12 mouse cellular contexts compared by ENCODE assay signal in the genomic region with DNA sequence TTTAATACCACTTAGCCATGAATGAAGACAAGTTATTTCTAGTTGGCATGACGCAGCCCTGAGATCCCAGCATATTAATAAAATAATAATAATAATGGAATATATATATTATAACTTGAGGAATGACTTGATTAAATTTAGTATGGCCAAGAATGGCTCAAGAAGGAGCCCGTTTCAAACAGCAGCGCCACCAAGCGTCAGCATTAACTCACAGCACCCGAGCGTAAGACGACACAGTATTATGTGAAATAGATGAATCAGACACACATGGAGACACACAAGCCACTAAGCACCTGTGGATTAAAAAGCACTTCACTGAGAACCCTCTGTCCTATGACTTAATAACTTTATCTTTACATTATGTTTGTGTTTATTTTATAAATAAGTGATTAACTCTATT. TPM values are rescaled to one million over a fixed set of nuclear protein-coding genes. Genes with fewer than 3 reads are reported as not detected.
DNase-seq lines count a peak whose midpoint lies in the region; ATAC-seq and TF ChIP-seq lines count a peak whose summit lies in the region.
"Had no signal": no experiment of that assay in that cellular context is flagged by ENCODE, and none has a peak within 500 bp of the region (broad histone marks: within the 10 kb centered on the region; RNA-seq: fewer than 3 reads in every experiment).

No protein-coding gene starts in this region.

- H3K4me2 ChIP-seq in forebrain, postnatal 0 days (ENCODE audit: low read depth): no peak overlapping the region
- H3K4me2 ChIP-seq in liver, embryonic 11.5 days: no peak overlapping the region
- H3K4me2 ChIP-seq in forebrain, embryonic 13.5 days: no peak overlapping the region
- H3K4me2 ChIP-seq: embryonic facial prominence, embryonic 15.5 days; stomach, embryonic 15.5 days had no signal

- no peaks in the 10 kb centered on the region for H3K79me2 ChIP-seq in liver, adult 2 months (ENCODE audit: control insufficient read depth, insufficient read depth, low read length)

- peak; percentile 63 for DNase-seq in forebrain, postnatal 0 days
- DNase-seq in forebrain, embryonic 10.5 days (ENCODE audit: extremely low spot score, low spot score): no peak
- DNase-seq in liver, adult 2 months (ENCODE audit: extremely low read depth, low read depth, low spot score): no peak
- no peak for DNase-seq in liver, embryonic 11.5 days (ENCODE audit: low spot score)
- no peak for DNase-seq in G1E (ENCODE audit: low spot score)
- DNase-seq in heart, adult 8-10 months (ENCODE audit: low spot score): no peak

- H3K4me1 ChIP-seq in forebrain, postnatal 0 days (ENCODE audit: insufficient read depth): no peaks in the 10 kb centered on the region
- no peaks in the 10 kb centered on the region for H3K4me1 ChIP-seq in forebrain, embryonic 10.5 days
- no peaks in the 10 kb centered on the region for H3K4me1 ChIP-seq in liver, adult 2 months (ENCODE audit: control insufficient read depth, insufficient read depth, low read length)
- no peaks in the 10 kb centered on the region for H3K4me1 ChIP-seq in liver, embryonic 11.5 days (replicated peaks; ENCODE audit: control insufficient read depth, insufficient read depth, low read length)
- H3K4me1 ChIP-seq in G1E (ENCODE audit: insufficient read depth, low read depth, low read length): peaks cover 3% of the 10 kb centered on the region
- H3K4me1 ChIP-seq in forebrain, embryonic 13.5 days: no peaks in the 10 kb centered on the region
- H3K4me1 ChIP-seq: embryonic facial prominence, embryonic 15.5 days; limb, embryonic 10.5 days; stomach, embryonic 15.5 days had no signal

- H3K9ac ChIP-seq in forebrain, postnatal 0 days: no peak overlapping the region
- no peak overlapping the region for H3K9ac ChIP-seq in liver, adult 2 months (ENCODE audit: low read depth, low read length)
- no peak overlapping the region for H3K9ac ChIP-seq in liver, embryonic 11.5 days (ENCODE audit: low read depth, low read length)
- no peak overlapping the region for H3K9ac ChIP-seq in forebrain, embryonic 13.5 days
- H3K9ac ChIP-seq: embryonic facial prominence, embryonic 15.5 days; stomach, embryonic 15.5 days had no signal

- 44% methylated on average over 7 of the region's 7 CpGs for WGBS in forebrain, postnatal 0 days
- WGBS in forebrain, embryonic 10.5 days: 46% methylated on average over 7 of the region's 7 CpGs
- WGBS in liver, adult 2 months: 70% methylated on average over 7 of the region's 7 CpGs
- 55% methylated on average over 7 of the region's 7 CpGs for WGBS in liver, embryonic 11.5 days
- WGBS in forebrain, embryonic 13.5 days: 41% methylated on average over 7 of the region's 7 CpGs

- no peak for TF ChIP-seq POLR2A in liver, adult 2 months (IDR thresholded peaks at IDR 0.05; ENCODE audit: extremely low read depth, insufficient read depth, low read length)

- no peaks in the 10 kb centered on the region for H3K27me3 ChIP-seq in forebrain, postnatal 0 days (ENCODE audit: insufficient read depth, low read length)
- H3K27me3 ChIP-seq in forebrain, embryonic 10.5 days (ENCODE audit: poor library complexity, severe bottlenecking): no peaks in the 10 kb centered on the region
- H3K27me3 ChIP-seq in liver, adult 2 months (ENCODE audit: control insufficient read depth, insufficient read depth, low read length): no peaks in the 10 kb centered on the region
- H3K27me3 ChIP-seq in liver, embryonic 11.5 days (replicated peaks; ENCODE audit: control insufficient read depth, insufficient read depth, low read length): no peaks in the 10 kb centered on the region
- no peaks in the 10 kb centered on the region for H3K27me3 ChIP-seq in G1E (ENCODE audit: insufficient read depth, low read length)
- H3K27me3 ChIP-seq in forebrain, embryonic 13.5 days: no peaks in the 10 kb centered on the region
- H3K27me3 ChIP-seq: embryonic facial prominence, embryonic 15.5 days; stomach, embryonic 15.5 days had no signal

- no peaks in the 10 kb centered on the region for H3K9me3 ChIP-seq in forebrain, postnatal 0 days (ENCODE audit: low read length)
- H3K9me3 ChIP-seq in forebrain, embryonic 10.5 days: no peaks in the 10 kb centered on the region
- no peaks in the 10 kb centered on the region for H3K9me3 ChIP-seq in liver, embryonic 11.5 days (ENCODE audit: control insufficient read depth, low read length)
- no peaks in the 10 kb centered on the region for H3K9me3 ChIP-seq in G1E (replicated peaks)
- H3K9me3 ChIP-seq in forebrain, embryonic 13.5 days (replicated peaks): no peaks in the 10 kb centered on the region
- H3K9me3 ChIP-seq: embryonic facial prominence, embryonic 15.5 days; limb, embryonic 10.5 days; stomach, embryonic 15.5 days had no signal

- no peak overlapping the region for H3K4me3 ChIP-seq in forebrain, postnatal 0 days (ENCODE audit: low read depth, low read length)
- H3K4me3 ChIP-seq in forebrain, embryonic 10.5 days: no peak overlapping the region
- H3K4me3 ChIP-seq in liver, adult 2 months (ENCODE audit: insufficient read depth, low read depth, low read length): no peak overlapping the region
- H3K4me3 ChIP-seq in liver, embryonic 11.5 days (ENCODE audit: low read depth, low read length): no peak overlapping the region
- no peak overlapping the region for H3K4me3 ChIP-seq in G1E (ENCODE audit: low read depth, low read length)
- H3K4me3 ChIP-seq in forebrain, embryonic 13.5 days: no peak overlapping the region
- H3K4me3 ChIP-seq: embryonic facial prominence, embryonic 15.5 days; limb, embryonic 10.5 days; myocyte; stomach, embryonic 15.5 days had no signal

- peaks cover 18% of the 10 kb centered on the region; the same call in 1 of the 2 replicates for H3K36me3 ChIP-seq in forebrain, postnatal 0 days (ENCODE audit: insufficient read depth)
- no peaks in the 10 kb centered on the region for H3K36me3 ChIP-seq in forebrain, embryonic 10.5 days (replicated peaks)
- H3K36me3 ChIP-seq in liver, adult 2 months (ENCODE audit: control insufficient read depth, insufficient read depth, low read length): peaks cover 16% of the 10 kb centered on the region; the same call in 1 of the 2 replicates
- H3K36me3 ChIP-seq in liver, embryonic 11.5 days (ENCODE audit: control insufficient read depth, insufficient read depth, low read length): no peaks in the 10 kb centered on the region
- peaks cover 63% of the 10 kb centered on the region for H3K36me3 ChIP-seq in G1E (replicated peaks)
- H3K36me3 ChIP-seq in forebrain, embryonic 13.5 days (ENCODE audit: poor library complexity, severe bottlenecking): peaks cover 16% of the 10 kb centered on the region
- H3K36me3 ChIP-seq: limb, embryonic 10.5 days; stomach, embryonic 15.5 days had no signal

- TF ChIP-seq CTCF in forebrain, postnatal 0 days (IDR thresholded peaks at IDR 0.05; ENCODE audit: low read depth): peak; percentile 67
- peak; percentile 39; the same call in 1 of the 2 replicates for TF ChIP-seq CTCF in liver, adult 2 months (IDR thresholded peaks at IDR 0.05; ENCODE audit: low read depth, low read length)
- TF ChIP-seq CTCF in G1E (IDR thresholded peaks at IDR 0.05; ENCODE audit: low read depth, low read length): 0 out of 2 replicates have a peak, but pooled peaks have one; percentile 9

- no peak overlapping the region for H3K27ac ChIP-seq in forebrain, postnatal 0 days (ENCODE audit: low read depth, low read length)
- no peak overlapping the region for H3K27ac ChIP-seq in forebrain, embryonic 10.5 days
- H3K27ac ChIP-seq in liver, adult 2 months (replicated peaks; ENCODE audit: insufficient read depth, low read depth, low read length): no peak overlapping the region
- H3K27ac ChIP-seq in liver, embryonic 11.5 days (ENCODE audit: low read depth, low read length): no peak overlapping the region
- H3K27ac ChIP-seq in forebrain, embryonic 13.5 days: no peak overlapping the region
- H3K27ac ChIP-seq: embryonic facial prominence, embryonic 15.5 days; limb, embryonic 10.5 days; stomach, embryonic 15.5 days had no signal

- peak; percentile 32; the same call in 1 of the 2 replicates for ATAC-seq in forebrain, postnatal 0 days
- no peak for ATAC-seq in liver, embryonic 11.5 days (replicated peaks; ENCODE audit: low FRiP score)
- ATAC-seq in G1E (ENCODE audit: extremely low read depth, insufficient number of reproducible peaks, low FRiP score, poor library complexity, severe bottlenecking): no peak
- peak; percentile 63 for ATAC-seq in erythroid progenitor cell, adult 5-6 weeks (replicated peaks; ENCODE audit: low FRiP score, poor library complexity, severe bottlenecking)
- ATAC-seq in forebrain, embryonic 13.5 days: no peak

RNA-seq across cellular contexts. Expression of a gene that starts 31.2 kb away (rescaled TPM):
- 40.4 and 40.5 TPM in 2 replicates for total RNA-seq in forebrain, postnatal 0 days (2014; rRNA removed)
- 36.4 and 36.6 TPM in 2 replicates for polyA plus RNA-seq in forebrain, postnatal 0 days (2015; fragmentation: Nextera tagmentation; extraction: Ambion mirVana)
- polyA plus RNA-seq in forebrain, embryonic 10.5 days (2016; fragmentation: Nextera tagmentation; extraction: Ambion mirVana): 15.7 and 16.7 TPM in 2 replicates
- 10.6 and 12.9 TPM in 2 replicates for total RNA-seq in liver, adult 2 months (2014; rRNA removed)
- polyA plus RNA-seq in liver, adult 2 months (2012; rRNA removed): 5.1 and 5.4 TPM in 2 replicates
- 19.2 and 20.8 TPM in 2 replicates for polyA plus RNA-seq in liver, embryonic 11.5 days (2014; fragmentation: Nextera tagmentation; extraction: Ambion mirVana)
- total RNA-seq in G1E (2014; fragmentation: Nextera tagmentation) (27.0 and 32.6 TPM in 2 replicates), G1E (2017) (31.3 and 35.6 TPM in 2 replicates)
- 3.5 and 3.9 TPM in 2 replicates for polyA plus RNA-seq in G1E (2012)
- 14.1 and 18.0 TPM in 2 replicates for total RNA-seq in erythroid progenitor cell, adult 5-6 weeks (2015; ENCODE audit: low replicate concordance)
- total RNA-seq in erythroid progenitor cell, adult 5-6 weeks (2017; ENCODE audit: low replicate concordance): 13.7 and 15.4 TPM in 2 replicates
- 10 to 100 TPM; 25.9 to 31.7 (median 28.2) TPM for total RNA-seq in heart, adult 8-10 months (2022)
- polyA plus RNA-seq in forebrain, embryonic 13.5 days (2015; fragmentation: Nextera tagmentation; extraction: Ambion mirVana): 22.0 and 24.0 TPM in 2 replicates

RNA-seq across cellular contexts. Expression of a gene that starts 31.9 kb away (rescaled TPM):
- total RNA-seq in forebrain, postnatal 0 days (2014; rRNA removed): 0.31 and 0.48 TPM in 2 replicates
- 0.21 and 0.34 TPM in 2 replicates for polyA plus RNA-seq in forebrain, postnatal 0 days (2015; fragmentation: Nextera tagmentation; extraction: Ambion mirVana)
- polyA plus RNA-seq in forebrain, embryonic 10.5 days (2016; fragmentation: Nextera tagmentation; extraction: Ambion mirVana): 0.02 TPM in 2 replicates
- not detected in 2 replicates for total RNA-seq in liver, adult 2 months (2014; rRNA removed)
- not detected in 2 replicates for polyA plus RNA-seq in liver, adult 2 months (2012; rRNA removed)
- not detected in 2 replicates for polyA plus RNA-seq in liver, embryonic 11.5 days (2014; fragmentation: Nextera tagmentation; extraction: Ambion mirVana)
- total RNA-seq in G1E (2014; fragmentation: Nextera tagmentation): not detected in 2 replicates
- total RNA-seq in G1E (2017): not detected in 2 replicates
- polyA plus RNA-seq in G1E (2012): not detected in 2 replicates
- not detected in 2 replicates for total RNA-seq in erythroid progenitor cell, adult 5-6 weeks (2015; ENCODE audit: low replicate concordance)
- 0.13 TPM in 1 of 2 replicates, not detected in the other for total RNA-seq in erythroid progenitor cell, adult 5-6 weeks (2017; ENCODE audit: low replicate concordance)
- under 1 TPM in 2 of 4 experiments, not detected in 2; 0.03 TPM for total RNA-seq in heart, adult 8-10 months (2022)
- polyA plus RNA-seq in forebrain, embryonic 13.5 days (2015; fragmentation: Nextera tagmentation; extraction: Ambion mirVana): 0.15 and 0.21 TPM in 2 replicates
- polyA plus RNA-seq: limb, embryonic 10.5 days; myocyte had no signal

Comparison
In these comparisons a context has a peak if more than half of its experiments do, and no peak if none do; other contexts are left out.
1. ATAC-seq: peak in forebrain, postnatal 0 days (single experiment) and erythroid progenitor cell, adult 5-6 weeks (single experiment); none in liver, embryonic 11.5 days (single experiment), G1E (single experiment) and forebrain, embryonic 13.5 days (single experiment).
2. CTCF ChIP-seq: peak in every context shown above with its lines; median percentile 67 in forebrain, postnatal 0 days; 39 in liver, adult 2 months; 9 in G1E.